Mouse (Mus musculus): ENCODE measurements around the gene Sympk. TPM values are rescaled to one million over a fixed set of nuclear protein-coding genes. Genes with fewer than 3 reads are reported as not detected.

Sympk gene
- polyA plus RNA-seq, 1 experiment, result 113 TPM

DNA sequence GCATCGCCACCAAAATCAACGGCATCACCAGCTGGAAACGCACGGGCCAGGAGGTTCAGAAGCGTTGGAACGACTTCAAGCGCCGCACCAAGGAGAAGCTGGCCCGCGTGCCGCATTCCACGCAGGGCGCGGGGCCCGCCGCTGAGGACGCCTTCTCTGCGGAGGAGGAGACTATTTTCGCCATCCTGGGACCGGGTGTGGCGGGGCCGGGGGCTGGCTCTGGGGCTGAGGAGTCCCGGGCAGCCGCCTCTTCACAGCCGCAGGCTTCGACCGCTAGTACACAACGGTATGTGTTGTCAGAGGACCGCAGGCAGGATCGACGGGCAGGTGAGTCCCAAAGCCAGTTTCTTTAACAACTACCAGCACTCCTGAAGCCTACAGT, 31.9 kb upstream of the Sympk start:
- Histone ChIP-seq H3K27ac (ENCODE audit: insufficient read depth, low read length) (peak overlapping the region; percentile 57), H3K4me3 (ENCODE audit: insufficient read depth, low read length) (peak overlapping the region; percentile 68), H3K4me1 (ENCODE audit: control insufficient read depth, insufficient read depth, low read length) (peaks cover 5% of the 10 kb centered on the region; the same call in 1 of the 2 replicates)
- TF ChIP-seq CTCF (IDR thresholded peaks at IDR 0.05; ENCODE audit: extremely low read depth, insufficient read depth, low read length) (no peak), POLR2A (IDR thresholded peaks at IDR 0.05; ENCODE audit: extremely low read depth, insufficient read depth, low read length) (no peak)

DNA sequence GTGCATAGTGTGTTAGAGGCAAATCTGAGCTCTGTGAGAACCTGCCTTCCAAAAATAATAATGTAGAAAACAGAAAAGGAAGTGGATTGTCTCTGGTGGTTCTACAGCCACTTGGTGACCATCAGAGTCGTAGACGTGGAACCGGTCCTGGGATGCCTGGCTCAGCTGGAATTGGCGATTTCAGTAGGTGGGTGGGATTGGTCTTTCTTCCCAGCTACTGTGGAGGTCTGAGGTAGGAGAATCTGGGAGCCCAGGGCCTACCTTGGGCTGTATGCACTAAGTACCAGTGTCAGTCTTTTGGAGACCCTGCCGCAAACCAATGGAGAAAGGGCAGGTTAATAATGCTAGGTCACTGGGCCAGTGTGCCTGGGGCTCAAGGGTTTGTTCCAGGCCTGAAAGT, 31.1 kb upstream of the Sympk start:
- TF ChIP-seq POLR2A (IDR thresholded peaks at IDR 0.05; ENCODE audit: extremely low read depth, insufficient read depth, low read length) (no peak), CTCF (IDR thresholded peaks at IDR 0.05; ENCODE audit: extremely low read depth, insufficient read depth, low read length) (no peak)
- Histone ChIP-seq H3K27ac (ENCODE audit: insufficient read depth, low read length) (no peak overlapping the region), H3K4me3 (ENCODE audit: insufficient read depth, low read length) (peak overlapping the region; percentile 68), H3K4me1 (ENCODE audit: control insufficient read depth, insufficient read depth, low read length) (peaks cover 5% of the 10 kb centered on the region; the same call in 1 of the 2 replicates)

GRCm38 (mm10) chr7:18998835-18999234, 25.3 kb upstream of the Sympk start:
- TF ChIP-seq POLR2A (IDR thresholded peaks at IDR 0.05; ENCODE audit: extremely low read depth, insufficient read depth, low read length) (no peak), CTCF (IDR thresholded peaks at IDR 0.05; ENCODE audit: extremely low read depth, insufficient read depth, low read length) (0 out of 2 replicates have a peak, but pooled peaks have one; percentile 17)
- Histone ChIP-seq H3K4me1 (ENCODE audit: control insufficient read depth, insufficient read depth, low read length) (0 out of 2 replicates have a peak, but pooled peaks cover 2% of the 10 kb centered on the region), H3K4me3 (ENCODE audit: insufficient read depth, low read length) (no peak overlapping the region), H3K27ac (ENCODE audit: insufficient read depth, low read length) (no peak overlapping the region)

- no peak for TF ChIP-seq CTCF (IDR thresholded peaks at IDR 0.05; ENCODE audit: extremely low read depth, insufficient read depth, low read length)
- TF ChIP-seq POLR2A (IDR thresholded peaks at IDR 0.05; ENCODE audit: extremely low read depth, insufficient read depth, low read length), result no peak
- Histone ChIP-seq H3K27ac (ENCODE audit: insufficient read depth, low read length) (no peak overlapping the region), H3K4me1 (ENCODE audit: control insufficient read depth, insufficient read depth, low read length) (no peaks in the 10 kb centered on the region), H3K4me3 (ENCODE audit: insufficient read depth, low read length) (no peak overlapping the region)
Observed at GRCm38 (mm10) chr7:19000421-19000820, 23.8 kb upstream of the Sympk start.

DNA sequence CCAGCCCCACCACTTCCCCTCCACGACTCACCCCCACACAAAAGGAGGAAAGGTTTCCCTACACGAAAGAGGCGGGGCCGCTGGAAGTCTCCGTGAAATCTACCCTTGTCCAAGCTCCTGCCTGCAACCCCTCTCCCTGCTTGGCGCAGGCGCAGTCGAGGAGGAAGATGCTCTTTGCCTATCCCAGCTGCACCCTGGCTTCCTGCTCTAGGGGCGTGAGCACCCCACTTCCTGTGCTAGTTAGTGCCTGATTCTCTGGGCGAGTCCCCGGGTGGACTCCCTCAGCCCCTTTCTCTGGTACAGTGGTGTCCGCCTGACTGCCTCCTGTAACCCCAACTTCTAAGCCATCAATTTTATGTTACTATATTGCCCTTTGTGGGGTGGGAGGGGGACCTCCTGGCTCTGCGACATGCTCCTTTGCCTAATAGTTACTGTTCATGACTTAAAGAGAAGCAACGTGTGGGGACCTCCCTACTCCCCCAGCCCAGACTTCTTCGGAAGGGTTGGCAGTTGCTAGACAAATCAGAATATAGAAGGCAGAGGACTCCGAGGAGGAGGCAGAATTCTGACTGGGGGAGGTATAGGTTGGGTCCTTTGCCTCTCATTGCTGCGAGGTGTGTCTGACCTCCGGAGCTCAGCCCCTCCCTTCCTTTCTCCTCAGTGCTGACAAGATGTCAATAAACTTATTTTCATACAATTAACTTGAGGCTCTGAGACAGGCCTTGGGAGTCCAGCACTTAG, 22.9 kb upstream of the Sympk start:
- H3K4me1 ChIP-seq (ENCODE audit: control insufficient read depth, insufficient read depth, low read length), result no peaks in the 10 kb centered on the region
- no peak overlapping the region for H3K27ac ChIP-seq (ENCODE audit: insufficient read depth, low read length)
- TF ChIP-seq CTCF (IDR thresholded peaks at IDR 0.05; ENCODE audit: extremely low read depth, insufficient read depth, low read length) (no peak), POLR2A (IDR thresholded peaks at IDR 0.05; ENCODE audit: extremely low read depth, insufficient read depth, low read length) (no peak)
- H3K4me3 ChIP-seq (ENCODE audit: insufficient read depth, low read length), result no peak overlapping the region

- Histone ChIP-seq H3K4me1 (ENCODE audit: control insufficient read depth, insufficient read depth, low read length) (no peaks in the 10 kb centered on the region), H3K27ac (ENCODE audit: insufficient read depth, low read length) (no peak overlapping the region), H3K4me3 (ENCODE audit: insufficient read depth, low read length) (no peak overlapping the region)
- TF ChIP-seq CTCF (IDR thresholded peaks at IDR 0.05; ENCODE audit: extremely low read depth, insufficient read depth, low read length) (no peak), POLR2A (IDR thresholded peaks at IDR 0.05; ENCODE audit: extremely low read depth, insufficient read depth, low read length) (no peak)
Observed at GRCm38 (mm10) chr7:19001807-19002085, 22.4 kb upstream of the Sympk start.

DNA sequence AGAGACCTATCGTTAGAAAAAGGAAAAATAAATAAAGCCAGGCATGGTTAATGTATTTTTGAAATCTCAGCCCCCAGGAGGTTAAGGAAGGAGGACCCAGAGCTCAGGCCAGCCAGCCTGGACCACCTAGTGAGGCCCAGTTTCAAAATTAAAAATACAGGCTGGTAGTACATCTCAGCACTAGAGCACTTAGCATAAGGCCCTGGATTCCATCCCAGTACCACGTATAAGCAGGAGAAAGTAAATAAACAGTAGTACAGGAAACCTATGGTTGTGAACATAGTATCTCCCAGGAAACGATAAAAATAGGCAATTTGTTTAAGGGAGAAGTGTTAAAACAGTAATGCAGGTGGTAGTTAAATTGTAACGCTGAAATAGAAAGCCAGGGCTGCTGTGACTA, 22.1 kb upstream of the Sympk start:
- H3K27ac ChIP-seq (ENCODE audit: insufficient read depth, low read length), result no peak overlapping the region
- TF ChIP-seq POLR2A (IDR thresholded peaks at IDR 0.05; ENCODE audit: extremely low read depth, insufficient read depth, low read length), result no peak
- no peak for TF ChIP-seq CTCF (IDR thresholded peaks at IDR 0.05; ENCODE audit: extremely low read depth, insufficient read depth, low read length)
- H3K4me3 ChIP-seq (ENCODE audit: insufficient read depth, low read length), result peak overlapping the region; percentile 32; the same call in 1 of the 2 replicates
- no peaks in the 10 kb centered on the region for H3K4me1 ChIP-seq (ENCODE audit: control insufficient read depth, insufficient read depth, low read length)

DNA sequence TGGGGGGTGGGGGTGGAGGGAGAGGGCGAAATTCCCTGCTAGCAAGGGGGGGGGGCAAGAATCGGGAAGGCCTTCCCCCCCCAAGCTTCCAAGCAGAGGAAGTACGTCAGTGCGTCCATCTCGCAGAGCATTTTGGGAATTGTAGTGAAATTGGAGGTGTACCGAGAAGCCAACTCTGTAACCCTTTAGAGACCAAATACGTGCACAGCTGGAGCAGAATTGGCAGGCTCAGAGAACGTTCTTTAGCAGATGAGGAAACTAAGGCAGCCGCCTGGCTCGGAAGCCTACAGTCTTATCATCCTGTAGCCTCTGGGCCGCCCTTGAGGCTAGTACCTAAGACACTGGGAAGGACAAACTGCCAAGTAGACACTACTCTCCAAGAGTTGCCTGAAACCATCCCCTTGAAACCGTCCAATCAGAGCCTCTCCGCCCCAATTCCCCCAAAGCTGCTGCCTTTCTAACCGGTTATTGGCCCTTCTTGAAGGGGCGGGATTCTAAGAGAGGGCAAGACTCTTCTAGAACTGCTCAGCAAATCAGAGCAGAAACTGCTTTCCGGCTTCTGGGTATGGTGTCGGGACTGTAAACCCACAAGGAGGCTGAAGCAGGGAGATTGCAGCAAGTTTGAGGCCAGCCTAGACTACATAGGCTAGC, 21.2 kb upstream of the Sympk start:
- Histone ChIP-seq H3K4me3 (ENCODE audit: insufficient read depth, low read length) (peak overlapping the region; percentile 32), H3K4me1 (ENCODE audit: control insufficient read depth, insufficient read depth, low read length) (no peaks in the 10 kb centered on the region), H3K27ac (ENCODE audit: insufficient read depth, low read length) (peak overlapping the region; percentile 84)
- TF ChIP-seq CTCF (IDR thresholded peaks at IDR 0.05; ENCODE audit: extremely low read depth, insufficient read depth, low read length) (no peak), POLR2A (IDR thresholded peaks at IDR 0.05; ENCODE audit: extremely low read depth, insufficient read depth, low read length) (peak; percentile 55)

DNA sequence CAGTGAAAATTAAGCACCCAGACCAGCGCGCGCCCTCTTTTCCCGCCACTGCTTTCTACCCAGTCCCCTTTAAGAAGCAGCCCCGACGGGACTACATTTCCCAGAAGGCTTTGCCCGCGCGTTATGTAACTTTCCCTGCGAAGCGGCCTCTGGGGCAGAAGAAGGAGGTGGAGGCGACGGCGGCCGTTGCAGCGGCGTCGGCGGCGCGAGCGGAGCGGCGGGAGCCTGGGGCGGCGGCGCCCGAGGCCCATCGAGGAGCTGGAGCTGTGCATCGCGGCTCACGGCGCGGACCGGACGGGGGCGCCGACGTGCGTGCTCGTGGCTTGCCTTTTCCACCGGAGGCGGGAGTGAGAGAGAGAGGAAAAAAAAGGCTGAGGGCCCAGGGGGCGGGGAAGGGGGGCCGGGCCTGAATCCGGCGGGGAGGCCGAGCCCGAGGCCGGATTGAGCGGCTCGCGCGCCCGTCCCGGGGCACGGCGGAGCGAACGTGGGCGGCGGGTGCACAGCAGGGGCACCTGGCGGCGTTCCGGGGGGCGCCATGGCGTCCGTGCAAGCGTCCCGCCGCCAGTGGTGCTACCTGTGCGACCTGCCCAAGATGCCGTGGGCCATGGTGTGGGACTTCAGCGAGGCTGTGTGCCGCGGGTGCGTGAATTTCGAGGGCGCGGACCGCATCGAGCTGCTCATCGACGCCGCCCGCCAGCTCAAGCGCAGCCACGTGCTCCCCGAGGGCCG, 20.1 kb upstream of the Sympk start, which contains the start of gene Irf2bp1:
Gene Irf2bp1 (plus strand): TSS at position 143 of the 729 bp plus-strand sequence.
- Histone ChIP-seq H3K4me3 (ENCODE audit: insufficient read depth, low read length) (peak within 1 kb of the TSS; percentile 42), H3K4me1 (ENCODE audit: control insufficient read depth, insufficient read depth, low read length) (no peaks in the 10 kb centered on the region), H3K27ac (ENCODE audit: insufficient read depth, low read length) (peak within 1 kb of the TSS; percentile 95)
- TF ChIP-seq POLR2A (IDR thresholded peaks at IDR 0.05; ENCODE audit: extremely low read depth, insufficient read depth, low read length) (peak; percentile 78), CTCF (IDR thresholded peaks at IDR 0.05; ENCODE audit: extremely low read depth, insufficient read depth, low read length) (no peak)
